Mouse (Mus musculus) cerebellum, adult 18-20 months (tissue): ENCODE measurements around the gene Tmed3.

ENCODE experiments used
- DNase-seq, 2 experiments: peaks; one replicate each; pipeline ENCODE4 v3.0.0; 2021

Gene Tmed3

DNA sequence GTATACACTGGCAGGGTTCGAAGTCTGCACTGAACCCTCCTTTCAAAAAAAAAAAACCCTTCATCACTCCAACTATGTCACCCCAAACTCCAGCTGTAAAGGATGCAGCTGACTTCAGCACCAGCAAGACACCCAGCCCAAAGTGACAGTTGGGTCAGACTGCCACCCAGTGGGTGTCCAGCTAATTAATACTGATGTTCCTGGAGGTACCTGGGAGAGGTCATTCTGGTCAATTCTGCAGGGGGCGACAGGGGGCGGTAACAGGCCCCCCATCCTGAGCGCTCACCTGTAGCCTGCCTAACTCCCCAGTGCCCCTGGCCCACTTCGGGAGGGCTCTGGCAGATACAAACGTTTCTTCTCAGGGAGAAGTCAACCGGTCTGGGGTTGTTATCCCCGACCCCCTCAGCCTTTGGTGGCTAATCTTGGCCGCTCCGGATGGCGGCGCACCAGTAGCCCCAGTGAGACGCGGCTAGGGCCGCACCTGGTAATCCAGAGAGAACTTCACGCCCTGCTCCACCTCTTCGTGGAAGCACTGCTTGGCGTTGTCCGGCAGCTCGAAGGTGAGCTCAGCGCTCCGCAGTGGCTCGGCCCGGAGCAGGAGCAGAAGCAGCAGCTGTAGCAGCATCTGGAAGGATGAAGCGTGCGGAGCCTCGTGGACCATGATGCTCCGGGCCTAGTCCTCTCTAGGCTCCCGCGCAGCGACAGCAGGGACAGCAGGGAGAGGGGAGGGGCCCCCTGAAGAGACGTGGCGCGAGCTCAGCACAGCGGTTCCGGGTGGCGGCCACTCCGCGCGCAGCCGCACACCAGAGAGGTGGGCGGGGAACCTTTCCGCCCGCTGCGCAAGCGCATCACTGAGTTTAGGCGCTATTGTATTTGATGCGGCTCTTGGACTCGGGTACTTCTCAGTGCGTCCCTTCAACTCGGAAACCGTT, at the start of gene Tmed3:
Gene Tmed3, minus strand, starts transcription at position 804 of the 932 bp plus-strand sequence.
- DNase-seq, result peak; percentile 90 to 93

GRCm38 (mm10) chr9:89740041-89740440, 35.2 kb upstream of the Tmed3 start:
- DNase-seq, result no peak

DNA sequence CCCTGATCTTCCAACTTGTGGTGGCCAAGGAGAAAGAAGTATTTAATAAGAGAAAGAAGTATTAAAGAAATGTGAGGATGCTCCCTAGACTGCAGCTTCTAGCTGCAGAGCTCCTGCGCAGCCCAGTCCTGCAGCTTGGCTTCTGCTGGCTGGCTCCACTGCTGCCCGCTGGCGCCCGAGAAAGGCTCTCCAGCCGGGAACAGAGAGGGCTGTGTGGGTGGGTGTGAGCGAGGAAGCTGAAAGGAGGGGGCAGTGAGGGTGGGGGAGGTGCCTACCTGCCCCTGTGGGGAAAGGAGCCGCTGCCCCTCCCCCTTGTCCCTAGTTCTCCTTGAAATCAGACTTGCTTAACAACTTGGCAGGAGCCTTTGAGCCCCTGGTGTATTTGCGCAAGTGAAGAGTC, 33.4 kb upstream of the Tmed3 start, which contains the start of gene Ankrd34c:
Gene Ankrd34c, minus strand, starts transcription at position 181 of the 400 bp plus-strand sequence.
- DNase-seq, result peak in 1 of 2 experiments; percentile 2

- DNase-seq, result no peak
Measured at GRCm38 (mm10) chr9:89737888-89738287, 33.0 kb upstream of the Tmed3 start.

DNA sequence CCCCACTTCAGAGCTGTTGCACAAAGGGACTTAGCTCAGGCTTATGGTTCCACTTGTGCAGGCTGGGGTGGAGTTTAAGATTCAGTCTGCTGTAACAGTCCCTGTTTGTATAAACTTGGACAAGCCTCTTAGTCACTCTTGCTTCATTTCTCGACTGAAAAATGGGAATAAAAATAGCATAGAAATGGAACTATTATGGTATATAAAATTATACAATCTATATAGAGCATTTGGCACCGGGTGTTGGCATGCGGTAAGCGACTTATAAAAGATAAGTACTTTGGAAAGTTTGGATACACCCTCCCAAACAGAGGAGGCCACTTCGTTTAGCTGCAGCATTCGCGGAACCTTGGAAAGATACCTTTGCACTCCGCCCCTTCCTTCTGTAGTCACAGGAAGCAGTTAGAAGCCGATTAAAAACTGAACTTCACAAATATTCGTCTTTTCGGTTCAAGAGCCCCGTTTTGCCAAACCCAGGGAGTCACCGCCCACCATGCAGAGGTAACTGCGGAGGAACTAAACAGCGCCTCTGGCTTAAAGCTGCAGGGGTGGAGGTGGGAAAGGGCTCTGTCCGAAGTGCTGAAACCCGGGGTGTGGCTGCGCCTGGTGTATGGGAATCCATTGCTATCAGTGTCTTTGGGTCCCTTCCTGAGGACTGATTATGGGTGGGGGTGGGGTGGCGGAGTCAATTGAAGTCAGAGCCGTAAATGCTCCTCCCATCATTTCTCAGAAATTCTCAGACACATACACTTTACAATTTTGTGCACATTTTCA, 32.3 kb upstream of the Tmed3 start:
- DNase-seq, result no peak

DNA sequence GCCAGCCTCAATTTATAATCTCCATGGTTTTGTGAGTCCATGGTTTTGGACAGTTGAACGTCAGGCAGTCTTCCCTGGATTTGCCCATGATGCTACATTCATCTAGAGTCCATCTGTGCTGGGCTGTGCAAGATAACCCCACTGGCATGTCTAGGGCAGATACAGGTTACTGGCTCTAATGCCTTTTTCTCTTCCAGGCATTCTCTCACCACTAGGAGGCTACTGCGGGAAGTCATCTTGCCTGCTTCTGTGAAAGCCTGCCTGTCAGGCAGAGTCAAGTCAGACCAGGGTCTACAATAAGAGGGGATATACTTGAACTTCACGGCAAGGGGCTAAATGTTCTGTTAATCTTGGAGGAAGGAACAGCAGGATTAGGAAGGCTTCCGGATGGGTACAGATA, 2.0 kb upstream of the Tmed3 start:
- no peak for DNase-seq

DNA sequence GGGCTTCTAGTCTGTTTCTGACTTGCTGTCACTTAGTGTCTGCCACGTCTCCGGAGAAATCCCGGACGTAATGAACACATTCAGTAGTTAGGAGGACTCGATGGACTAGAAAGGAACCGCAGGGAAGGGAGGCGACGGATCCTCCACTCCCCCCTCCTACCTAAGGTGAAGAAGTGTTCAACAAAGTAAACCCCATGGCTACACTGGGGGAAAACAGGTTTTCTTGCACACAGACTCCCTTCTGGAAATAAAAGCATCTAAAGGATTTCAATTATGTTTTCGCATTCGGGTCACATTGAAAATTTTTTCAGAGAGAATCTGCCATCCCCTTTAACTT, 297 bp upstream of the Tmed3 start:
- DNase-seq, result no peak

DNA sequence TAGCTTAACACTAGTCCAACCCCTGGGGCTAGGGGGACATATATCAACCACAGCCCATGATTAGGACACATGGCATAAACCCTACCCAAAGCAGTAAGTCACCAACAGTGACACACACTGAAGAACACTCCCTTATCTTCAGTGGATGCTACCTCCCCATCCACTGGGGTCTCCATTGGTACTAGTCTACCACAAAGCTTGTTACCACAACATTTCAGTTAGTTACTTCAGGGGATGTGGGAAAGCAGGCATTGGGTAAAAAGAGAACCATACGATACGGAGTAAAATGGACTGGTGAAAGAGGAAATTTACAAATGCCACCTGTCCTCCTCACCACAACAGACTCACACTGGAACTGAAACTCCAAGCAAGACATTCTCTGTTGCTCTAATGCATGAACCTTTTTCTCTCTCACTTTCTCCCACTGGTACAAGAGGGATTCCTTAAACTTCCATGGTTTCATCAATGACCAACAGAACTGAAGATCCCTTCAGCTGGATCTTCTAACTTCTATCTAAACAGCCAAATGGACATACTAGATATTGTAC, 3.9 kb downstream of the Tmed3 start:
- no peak for DNase-seq

DNA sequence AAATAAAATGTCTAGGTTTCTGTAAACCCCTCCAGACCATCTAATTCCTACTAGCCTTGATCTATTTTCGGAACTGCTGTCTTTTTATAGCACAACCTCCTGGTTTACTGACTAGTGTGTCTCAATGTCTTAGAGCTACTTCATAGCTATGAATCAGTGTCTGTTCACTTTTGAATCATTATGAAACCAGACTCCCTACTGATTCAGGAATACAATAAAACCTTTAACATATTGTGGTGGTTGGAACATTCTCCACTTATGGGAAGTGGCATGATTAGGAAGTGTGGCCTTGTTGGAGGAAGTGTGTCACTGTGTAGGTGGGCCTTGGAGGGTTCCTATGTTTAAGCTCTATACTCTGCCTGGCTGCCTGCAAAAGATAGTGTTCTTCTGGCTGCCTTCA, 9.7 kb downstream of the Tmed3 start:
- no peak for DNase-seq

- no peak for DNase-seq
Measured at GRCm38 (mm10) chr9:89693670-89694069, 11.2 kb downstream of the Tmed3 start.

DNA sequence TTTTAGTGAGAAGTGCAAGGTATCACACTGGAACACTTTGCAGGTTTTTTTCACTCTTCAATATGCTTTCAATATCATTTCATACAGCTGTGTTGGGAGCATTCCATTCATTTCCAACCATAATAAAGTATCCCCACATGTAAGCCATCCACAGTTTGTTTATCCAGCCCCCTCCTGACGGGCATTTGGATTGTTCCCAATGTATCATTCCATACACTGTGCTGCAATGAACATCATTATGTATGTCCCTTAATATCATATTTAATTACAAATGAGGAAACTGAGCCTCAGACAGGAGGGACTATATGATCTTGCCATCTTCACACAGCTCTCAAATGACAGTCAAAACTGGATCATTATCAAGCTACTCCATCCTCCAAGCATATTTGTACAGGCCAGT, 15.7 kb downstream of the Tmed3 start:
- DNase-seq, result no peak

DNA sequence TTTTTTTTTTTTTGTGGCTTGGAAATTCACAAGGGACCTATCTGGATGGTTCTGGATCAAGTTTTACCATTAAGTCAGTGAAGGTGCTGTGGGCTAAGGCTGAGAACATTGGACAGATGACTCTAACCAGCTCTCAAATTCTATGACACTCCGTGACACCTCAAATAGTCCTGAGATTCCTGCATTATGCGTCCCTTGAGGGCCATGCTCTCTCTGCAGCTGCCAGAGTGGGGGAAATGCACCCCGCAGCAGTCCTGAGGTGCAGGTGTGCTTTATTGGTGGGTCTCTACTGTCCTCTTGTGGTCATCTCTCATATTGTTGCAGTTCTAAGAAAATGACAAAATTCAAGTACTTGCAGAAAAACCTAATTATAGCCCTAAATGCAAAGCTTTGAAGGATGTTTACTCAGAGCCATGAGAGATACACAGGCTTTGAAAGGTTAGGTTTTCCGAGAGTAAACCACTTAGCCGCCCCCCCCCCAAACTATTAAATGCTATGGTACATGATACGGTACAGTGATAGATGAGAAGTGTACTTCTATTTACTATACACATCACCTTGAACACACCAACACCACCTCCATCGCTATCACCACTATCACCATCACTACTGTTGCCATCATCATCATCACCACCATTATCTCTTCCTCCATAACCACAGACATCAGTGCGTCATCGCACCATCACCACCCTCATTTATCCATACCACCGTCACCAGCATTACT, 17.2 kb downstream of the Tmed3 start:
- no peak for DNase-seq

- DNase-seq, result no peak
Measured at GRCm38 (mm10) chr9:89686262-89686661, 18.6 kb downstream of the Tmed3 start.

DNA sequence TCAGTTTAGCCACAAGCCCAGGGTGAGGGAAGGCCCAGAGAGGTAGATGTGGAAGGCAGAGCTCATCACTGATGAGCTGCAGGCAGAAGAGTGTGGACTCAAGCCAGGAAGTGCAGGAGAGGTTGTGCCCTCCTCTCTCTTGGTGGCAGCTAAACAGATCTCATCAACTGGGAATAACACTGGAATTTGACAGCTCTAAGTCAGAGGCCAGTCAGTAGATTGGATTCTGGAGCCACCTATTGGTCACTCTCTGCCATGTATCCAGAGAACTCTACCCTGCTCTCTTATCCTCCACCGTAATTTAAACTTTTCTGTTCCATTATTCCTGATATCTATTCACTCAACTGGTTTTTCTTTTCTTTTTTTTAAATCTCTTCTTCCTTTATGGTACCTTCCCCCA, 25.9 kb downstream of the Tmed3 start:
- peak; percentile 10 for DNase-seq

GRCm38 (mm10) chr9:89674014-89674618, 30.8 kb downstream of the Tmed3 start:
- peak; percentile 73 to 82 for DNase-seq

- DNase-seq, result no peak
Measured at GRCm38 (mm10) chr9:89673402-89673801, 31.5 kb downstream of the Tmed3 start.

- no peak for DNase-seq
Measured at GRCm38 (mm10) chr9:89669878-89670277, 35.0 kb downstream of the Tmed3 start.

DNA sequence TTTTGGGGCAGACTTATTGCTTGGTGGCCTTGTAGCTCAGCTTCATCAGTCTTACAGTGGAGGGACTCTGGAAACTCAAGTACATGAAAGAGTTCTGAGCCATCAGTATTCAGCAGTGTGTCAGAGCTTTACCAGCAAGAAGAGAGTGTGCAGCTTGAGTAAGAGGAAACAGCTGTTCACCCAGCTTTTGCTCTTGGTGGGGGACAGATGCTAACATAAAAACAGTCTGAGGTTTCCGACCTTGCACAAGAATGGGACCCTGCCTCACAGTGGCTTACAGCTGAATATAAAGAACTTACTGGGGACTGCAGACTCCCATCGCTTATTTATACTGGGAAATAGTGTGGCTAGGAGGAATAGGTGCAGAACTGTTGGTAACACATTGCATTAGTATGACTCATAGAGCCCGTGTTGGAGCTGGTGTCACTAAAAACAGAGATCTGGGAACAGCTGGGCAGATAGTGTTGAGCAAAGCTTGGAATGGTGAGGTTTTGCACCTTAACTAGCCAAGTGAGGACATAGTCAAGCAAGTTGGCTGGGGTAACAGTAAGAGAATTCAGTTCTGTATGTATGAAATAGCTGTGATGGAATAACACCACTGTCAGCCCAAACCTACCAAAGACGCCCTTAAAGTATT, 37.4 kb downstream of the Tmed3 start:
- no peak for DNase-seq

GRCm38 (mm10) chr9:89650913-89651312, 54.0 kb downstream of the Tmed3 start:
- DNase-seq, result no peak
